Mouse (Mus musculus) embryonic facial prominence, embryonic 14.5 days (tissue): ENCODE results near the gene Tpm3. TPM values are rescaled to one million over a fixed set of nuclear protein-coding genes. Genes with fewer than 3 reads are reported as not detected.
A peak's percentile ranks its signal among the peaks of the same experiment; 100 is the strongest.

Source experiments
- ATAC-seq: fragments of 200-750 bp; cut with Nextera tagmentation; 2 replicates; pipeline ENCODE4 v1.8.0; 2017; ENCODE audit warnings: low read depth, moderate number of reproducible peaks, moderate TSS enrichment
- DNase-seq: peaks from one replicate; pipeline ENCODE4 v3.0.0-alpha.2; 2015; ENCODE audit warnings: low spot score
- H3K27ac ChIP-seq: fragments of 300-500 bp; sonication (generic); replicated peaks from 2 replicates; pipeline ENCODE4 v1.5.1; 2014; ENCODE audit warnings: low read depth, mild to moderate bottlenecking, low read length, moderate library complexity
- H3K27me3 ChIP-seq: fragments of 300-500 bp; sonication (generic); replicated peaks from 2 replicates; pipeline ENCODE4 v1.6.1; 2014; ENCODE audit warnings: low read length; ENCODE audit not compliant: control insufficient read depth, insufficient read depth
- H3K36me3 ChIP-seq: fragments of 300-500 bp; sonication (generic); 2 replicates; pipeline ENCODE4 v1.6.1; 2014; ENCODE audit warnings: low read length, mixed read lengths; ENCODE audit not compliant: control insufficient read depth, insufficient read depth
- H3K4me1 ChIP-seq: fragments of 300-500 bp; sonication (generic); 2 replicates; pipeline ENCODE4 v1.6.1; 2014; ENCODE audit warnings: antibody characterized with exemption, low read length; ENCODE audit not compliant: control insufficient read depth, insufficient read depth
- H3K4me2 ChIP-seq: fragments of 300-500 bp; sonication (generic); 2 replicates; pipeline ENCODE4 v1.6.1; 2014; ENCODE audit warnings: low read depth, mild to moderate bottlenecking, low read length, moderate library complexity, mixed read lengths
- H3K4me3 ChIP-seq: fragments of 300-500 bp; sonication (generic); 2 replicates; pipeline ENCODE4 v1.5.1; 2014; ENCODE audit warnings: low read depth, mild to moderate bottlenecking, low read length
- H3K9ac ChIP-seq: fragments of 300-500 bp; sonication (generic); 2 replicates; pipeline ENCODE4 v1.6.1; 2014; ENCODE audit warnings: low read depth, mild to moderate bottlenecking, low read length, moderate library complexity, mixed read lengths
- H3K9me3 ChIP-seq: fragments of 300-500 bp; sonication (generic); 2 replicates; pipeline ENCODE4 v1.6.1; 2016; ENCODE audit warnings: low read length; ENCODE audit not compliant: control insufficient read depth
- WGBS: fragments of 180-500 bp; shearing (Covaris S2); extraction: QIAGEN DNeasy Blood & Tissue Kit; methylation state at CpG from one replicate; pipeline ENCODE4 v1.1.7; 2014; 5-methylcytosine and 5-hydroxymethylcytosine counted together
- polyA plus RNA-seq: library from polyadenylated mRNA; unstranded; fragments of >200 nt; fragmentation: Nextera tagmentation; extraction: Ambion mirVana; gene quantifications from 2 replicates; pipeline ENCODE4 v1.2.1, GENCODE M21; 2014

Tpm3 gene
- polyA plus RNA-seq, 1 experiment from 2014 or later: 423 TPM

- Histone ChIP-seq H3K27me3 (no peaks in the 10 kb centered on the region), H3K36me3 (peaks cover 52% of the 10 kb centered on the region), H3K4me1 (no peaks in the 10 kb centered on the region), H3K9me3 (no peaks in the 10 kb centered on the region), H3K9ac (0 out of 2 replicates have a peak overlapping the region, but pooled peaks have one; percentile 11), H3K4me2 (no peak overlapping the region), H3K4me3 (no peak overlapping the region), H3K27ac (no peak overlapping the region)
- ATAC-seq (no peak), DNase-seq (no peak)
- WGBS: 77% methylated on average over 3 of the region's 3 CpGs
These were observed 8.1 kb upstream of the Tpm3 start for GRCm38 (mm10) chr3:90064383-90064782.

- 61% methylated on average over 3 of the region's 3 CpGs for WGBS
- ATAC-seq (no peak), DNase-seq (no peak)
- no peak overlapping the region for H3K27ac ChIP-seq
- H3K9ac ChIP-seq: no peak overlapping the region
- peaks cover 42% of the 10 kb centered on the region for H3K36me3 ChIP-seq
- H3K4me2 ChIP-seq: no peak overlapping the region
- no peak overlapping the region for H3K4me3 ChIP-seq
- no peaks in the 10 kb centered on the region for H3K9me3 ChIP-seq
- no peaks in the 10 kb centered on the region for H3K4me1 ChIP-seq
- H3K27me3 ChIP-seq: no peaks in the 10 kb centered on the region
These were observed 6.9 kb upstream of the Tpm3 start for GRCm38 (mm10) chr3:90065553-90065952.

GRCm38 (mm10) chr3:90067851-90068250 lies 4.6 kb upstream of the Tpm3 start:
- DNase-seq (no peak), ATAC-seq (no peak)
- Histone ChIP-seq H3K9ac (no peak overlapping the region), H3K27me3 (no peaks in the 10 kb centered on the region), H3K27ac (no peak overlapping the region), H3K4me2 (no peak overlapping the region), H3K9me3 (no peaks in the 10 kb centered on the region), H3K4me3 (no peak overlapping the region), H3K4me1 (no peaks in the 10 kb centered on the region), H3K36me3 (peaks cover 20% of the 10 kb centered on the region)
- 85% methylated on average over 4 of the region's 4 CpGs for WGBS

GRCm38 (mm10) chr3:90069688-90070087 lies 2.8 kb upstream of the Tpm3 start:
- WGBS: 54% methylated on average over 7 of the region's 7 CpGs
- H3K9ac ChIP-seq: no peak overlapping the region
- no peak for ATAC-seq
- no peaks in the 10 kb centered on the region for H3K27me3 ChIP-seq
- H3K4me2 ChIP-seq: no peak overlapping the region
- peaks cover 9% of the 10 kb centered on the region; the same call in 1 of the 2 replicates for H3K36me3 ChIP-seq
- no peaks in the 10 kb centered on the region for H3K4me1 ChIP-seq
- no peak for DNase-seq
- H3K9me3 ChIP-seq: no peaks in the 10 kb centered on the region
- H3K27ac ChIP-seq: no peak overlapping the region
- H3K4me3 ChIP-seq: no peak overlapping the region

- H3K36me3 ChIP-seq: no peaks in the 10 kb centered on the region
- H3K4me2 ChIP-seq: peak overlapping the region; percentile 38; the same call in 1 of the 2 replicates
- 16% methylated on average over 5 of the region's 5 CpGs for WGBS
- no peaks in the 10 kb centered on the region for H3K27me3 ChIP-seq
- H3K27ac ChIP-seq: no peak overlapping the region
- H3K4me3 ChIP-seq: no peak overlapping the region
- H3K4me1 ChIP-seq: peaks cover 15% of the 10 kb centered on the region
- peak; percentile 88 for DNase-seq
- no peak for ATAC-seq
- H3K9me3 ChIP-seq: no peaks in the 10 kb centered on the region
- H3K9ac ChIP-seq: peak overlapping the region; percentile 19; the same call in 1 of the 2 replicates
These were observed 4.7 kb downstream of the Tpm3 start for GRCm38 (mm10) chr3:90076921-90077716.

GRCm38 (mm10) chr3:90078224-90078623 lies 5.8 kb downstream of the Tpm3 start:
- 46% methylated on average over 5 of the region's 5 CpGs for WGBS
- no peaks in the 10 kb centered on the region for H3K27me3 ChIP-seq
- H3K9ac ChIP-seq: no peak overlapping the region
- ATAC-seq: no peak
- no peak overlapping the region for H3K4me2 ChIP-seq
- H3K4me3 ChIP-seq: no peak overlapping the region
- H3K4me1 ChIP-seq: peaks cover 26% of the 10 kb centered on the region
- H3K27ac ChIP-seq: no peak overlapping the region
- H3K9me3 ChIP-seq: no peaks in the 10 kb centered on the region
- DNase-seq: no peak
- H3K36me3 ChIP-seq: no peaks in the 10 kb centered on the region

- peaks cover 34% of the 10 kb centered on the region for H3K4me1 ChIP-seq
- H3K9me3 ChIP-seq: no peaks in the 10 kb centered on the region
- 1% methylated on average over 31 of the region's 33 CpGs for WGBS
- no peaks in the 10 kb centered on the region for H3K36me3 ChIP-seq
- peak overlapping the region; percentile 82 for H3K4me2 ChIP-seq
- peak; percentile 98 for DNase-seq
- peak overlapping the region; percentile 67 for H3K4me3 ChIP-seq
- peak overlapping the region; percentile 89 for H3K9ac ChIP-seq
- H3K27me3 ChIP-seq: no peaks in the 10 kb centered on the region
- H3K27ac ChIP-seq: peak overlapping the region; percentile 97
- ATAC-seq: peak; percentile 96
These were observed 6.8 kb downstream of the Tpm3 start for GRCm38 (mm10) chr3:90079133-90079762.

GRCm38 (mm10) chr3:90079763-90080497 lies 7.5 kb downstream of the Tpm3 start:
- DNase-seq (peak; percentile 91), ATAC-seq (peak; percentile 53)
- H3K27ac ChIP-seq: peak overlapping the region; percentile 97
- H3K4me3 ChIP-seq: peak overlapping the region; percentile 67
- H3K4me1 ChIP-seq: peaks cover 41% of the 10 kb centered on the region
- H3K27me3 ChIP-seq: no peaks in the 10 kb centered on the region
- peak overlapping the region; percentile 82 for H3K4me2 ChIP-seq
- no peaks in the 10 kb centered on the region for H3K36me3 ChIP-seq
- H3K9me3 ChIP-seq: no peaks in the 10 kb centered on the region
- WGBS: under 1% methylated on average over 33 of the region's 53 CpGs
- peak overlapping the region; percentile 89 for H3K9ac ChIP-seq
